Mouse (Mus musculus) midbrain, embryonic 16.5 days (tissue): ENCODE data around the gene Gm45713. TPM values are rescaled to one million over a fixed set of nuclear protein-coding genes. Genes with fewer than 3 reads are reported as not detected.
A peak's percentile ranks its signal among the peaks of the same experiment; 100 is the strongest.

Experiments
- ATAC-seq: fragments of 200-750 bp; cut with Nextera tagmentation; 2 replicates; pipeline ENCODE4 v1.8.0; 2017; ENCODE audit warnings: moderate TSS enrichment
- H3K27ac ChIP-seq: fragments of 300-500 bp; sonication (generic); 2 replicates; pipeline ENCODE4 v1.5.1; 2014; ENCODE audit warnings: mild to moderate bottlenecking, low read length, mixed read lengths
- H3K27me3 ChIP-seq: fragments of 300-500 bp; sonication (generic); 2 replicates; pipeline ENCODE4 v1.6.1; 2014; ENCODE audit warnings: low read depth, low read length, mixed read lengths; ENCODE audit not compliant: control insufficient read depth, insufficient read depth
- H3K36me3 ChIP-seq: fragments of 300-500 bp; sonication (generic); 2 replicates; pipeline ENCODE4 v1.6.1; 2014; ENCODE audit warnings: mild to moderate bottlenecking, low read length, moderate library complexity, mixed read lengths; ENCODE audit not compliant: control insufficient read depth, insufficient read depth
- H3K4me1 ChIP-seq: fragments of 300-500 bp; sonication (generic); 2 replicates; pipeline ENCODE4 v1.6.1; 2014; ENCODE audit warnings: mild to moderate bottlenecking, low read length, mixed read lengths; ENCODE audit not compliant: control insufficient read depth, insufficient read depth
- H3K4me2 ChIP-seq: fragments of 300-500 bp; sonication (generic); 2 replicates; pipeline ENCODE4 v1.6.1; 2014; ENCODE audit warnings: mild to moderate bottlenecking, low read length, mixed read lengths
- H3K4me3 ChIP-seq: fragments of 300-500 bp; sonication (generic); 2 replicates; pipeline ENCODE4 v1.5.1; 2014; ENCODE audit warnings: low read depth, mild to moderate bottlenecking, low read length, moderate library complexity, mixed read lengths
- H3K9ac ChIP-seq: fragments of 300-500 bp; sonication (generic); 2 replicates; pipeline ENCODE4 v1.6.1; 2014; ENCODE audit warnings: low read depth, low read length, mixed read lengths
- H3K9me3 ChIP-seq: fragments of 300-500 bp; sonication (generic); replicated peaks from 2 replicates; pipeline ENCODE4 v1.6.1; 2014; ENCODE audit warnings: mild to moderate bottlenecking, low read length, mixed read lengths; ENCODE audit not compliant: control insufficient read depth, poor library complexity, severe bottlenecking
- WGBS: fragments of 180-500 bp; shearing (Covaris S2); extraction: QIAGEN DNeasy Blood & Tissue Kit; methylation state at CpG from one replicate; pipeline ENCODE4 v1.1.7; 2014; 5-methylcytosine and 5-hydroxymethylcytosine counted together
- polyA plus RNA-seq: library from polyadenylated mRNA; unstranded; fragments of >200 nt; fragmentation: Nextera tagmentation; extraction: Ambion mirVana; gene quantifications from 2 replicates; pipeline ENCODE4 v1.2.1, GENCODE M21; 2015

Gene Gm45713
- polyA plus RNA-seq, 1 experiment from 2014 or later: not detected

DNA sequence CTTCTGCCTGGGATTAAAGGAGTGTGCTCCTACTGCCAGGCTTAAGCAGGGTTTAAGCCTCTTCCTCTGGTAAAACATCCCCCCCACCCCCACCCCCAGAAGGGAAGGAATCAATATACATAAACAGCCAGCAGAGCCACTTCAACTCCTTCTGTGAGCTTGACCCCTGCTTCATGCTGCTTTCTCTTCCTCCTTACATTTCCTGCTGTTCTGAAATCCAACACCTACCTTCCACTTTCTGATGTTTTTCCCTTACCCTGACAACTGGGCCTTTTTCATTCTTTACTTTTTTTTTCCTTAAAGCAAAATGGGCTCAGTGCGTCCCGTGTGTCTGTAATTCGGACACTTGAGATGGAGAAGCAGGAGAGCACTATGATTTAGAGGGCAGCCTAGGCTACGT is 14.3 kb upstream of the Gm45713 start:
- Histone ChIP-seq H3K4me2 (no peak overlapping the region), H3K9me3 (no peaks in the 10 kb centered on the region), H3K36me3 (0 out of 2 replicates have a peak, but pooled peaks cover 2% of the 10 kb centered on the region), H3K27ac (no peak overlapping the region), H3K27me3 (no peaks in the 10 kb centered on the region), H3K9ac (0 out of 2 replicates have a peak overlapping the region, but pooled peaks have one; percentile 7), H3K4me3 (no peak overlapping the region), H3K4me1 (peaks cover 11% of the 10 kb centered on the region)
- ATAC-seq: no peak
- 64% methylated on average over 4 of the region's 4 CpGs for WGBS

DNA sequence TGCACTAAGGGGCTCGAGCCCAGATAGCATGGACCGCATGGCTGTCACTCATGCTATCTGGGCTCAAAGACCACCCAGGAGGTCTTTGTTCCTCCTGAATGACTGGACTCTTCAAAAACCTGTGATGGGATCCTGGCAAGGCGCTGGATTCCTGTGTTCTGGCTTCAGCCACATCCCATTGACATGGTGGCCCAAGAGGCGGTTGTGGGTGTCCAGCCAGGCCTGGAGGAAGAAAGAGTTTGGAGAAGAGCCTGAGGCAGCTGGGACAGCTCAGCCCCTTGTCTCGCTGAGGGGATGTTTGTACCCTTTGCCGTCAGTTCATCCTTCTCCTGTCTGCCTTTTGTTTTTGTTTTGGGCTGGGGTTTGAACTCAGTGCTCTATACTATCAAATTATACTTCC is 13.5 kb upstream of the Gm45713 start:
- H3K4me1 ChIP-seq: peaks cover 6% of the 10 kb centered on the region
- H3K4me3 ChIP-seq: no peak overlapping the region
- H3K9me3 ChIP-seq: no peaks in the 10 kb centered on the region
- no peak overlapping the region for H3K27ac ChIP-seq
- no peak overlapping the region for H3K9ac ChIP-seq
- ATAC-seq: no peak
- 0 out of 2 replicates have a peak, but pooled peaks cover 2% of the 10 kb centered on the region for H3K36me3 ChIP-seq
- 26% methylated on average over 6 of the region's 6 CpGs for WGBS
- H3K4me2 ChIP-seq: no peak overlapping the region
- no peaks in the 10 kb centered on the region for H3K27me3 ChIP-seq

DNA sequence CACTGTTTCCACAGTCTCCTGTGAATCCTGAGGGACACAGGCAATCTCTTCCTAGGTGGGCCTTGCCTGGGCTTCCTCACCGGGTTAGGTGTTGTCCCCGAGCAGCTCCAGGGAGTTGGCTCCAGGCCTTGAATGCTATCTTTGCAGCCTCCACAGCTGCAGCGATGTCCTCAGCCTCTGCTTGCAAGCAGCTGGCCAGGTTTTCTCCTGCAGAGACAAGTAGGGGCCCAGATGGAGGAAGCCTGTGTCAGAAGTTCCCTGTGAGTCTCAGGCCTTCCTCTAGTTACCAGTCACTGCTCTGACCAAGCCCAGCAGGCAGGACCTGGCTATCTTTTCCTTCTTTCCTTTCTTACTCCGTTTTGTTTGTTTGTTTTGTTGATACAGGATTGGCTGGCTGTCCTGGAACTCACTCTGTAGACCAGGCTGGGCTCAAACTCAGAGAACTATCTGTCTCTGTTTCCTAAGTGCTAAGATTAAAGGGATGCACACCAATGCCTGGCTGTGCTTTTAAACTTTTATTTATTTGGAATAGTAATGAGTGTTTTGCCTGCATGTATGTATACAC is 12.6 kb upstream of the Gm45713 start:
- 69% methylated on average over 4 of the region's 4 CpGs for WGBS
- peaks cover 5% of the 10 kb centered on the region; the same call in 1 of the 2 replicates for H3K36me3 ChIP-seq
- H3K4me1 ChIP-seq: peaks cover 5% of the 10 kb centered on the region
- H3K27me3 ChIP-seq: no peaks in the 10 kb centered on the region
- no peak for ATAC-seq
- H3K9me3 ChIP-seq: no peaks in the 10 kb centered on the region
- no peak overlapping the region for H3K4me3 ChIP-seq
- H3K4me2 ChIP-seq: no peak overlapping the region
- no peak overlapping the region for H3K27ac ChIP-seq
- no peak overlapping the region for H3K9ac ChIP-seq

DNA sequence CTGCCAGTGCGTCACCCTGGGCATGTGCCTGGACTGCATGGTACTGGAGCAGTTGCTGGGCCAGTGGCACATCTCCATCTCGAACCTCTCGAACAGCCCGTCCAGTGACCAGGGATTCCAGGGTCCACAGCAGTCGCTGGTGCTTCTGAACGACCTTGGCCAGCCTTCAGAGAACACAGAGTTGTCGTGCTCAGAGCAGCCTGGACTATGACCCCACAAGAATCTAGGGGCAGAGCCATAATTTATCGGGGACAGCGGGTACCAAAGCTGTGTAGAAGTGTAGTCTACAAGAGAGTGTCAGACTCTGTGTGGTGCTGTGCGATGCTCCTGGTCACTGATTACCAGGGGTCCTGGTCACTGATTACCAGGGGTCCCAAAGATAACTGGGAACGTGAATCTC is 11.9 kb upstream of the Gm45713 start:
- Histone ChIP-seq H3K9me3 (no peaks in the 10 kb centered on the region), H3K36me3 (peaks cover 5% of the 10 kb centered on the region; the same call in 1 of the 2 replicates), H3K4me2 (no peak overlapping the region), H3K27ac (no peak overlapping the region), H3K9ac (no peak overlapping the region), H3K27me3 (no peaks in the 10 kb centered on the region), H3K4me3 (no peak overlapping the region), H3K4me1 (no peaks in the 10 kb centered on the region)
- no peak for ATAC-seq
- WGBS: 91% methylated on average over 11 of the region's 11 CpGs

DNA sequence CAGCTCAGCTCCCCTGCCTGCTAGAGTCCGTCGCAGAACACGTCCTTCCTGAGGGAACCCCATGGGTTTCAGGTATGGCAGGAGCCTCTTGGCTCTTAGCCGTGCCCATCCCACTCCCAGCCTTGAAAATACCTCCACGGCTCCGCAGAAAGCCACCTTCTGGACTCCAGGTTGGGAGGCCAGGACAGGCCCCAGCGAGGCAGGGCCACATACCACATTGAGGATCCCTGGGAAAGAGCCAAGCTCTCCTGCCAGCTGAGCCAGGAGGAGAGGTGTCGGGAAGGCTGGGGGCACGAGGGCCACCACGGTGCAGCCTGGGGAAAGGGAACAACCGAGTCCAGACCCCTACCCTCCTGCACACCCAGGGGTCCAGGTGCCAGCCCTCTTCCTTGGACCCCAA is 11.2 kb upstream of the Gm45713 start:
- Histone ChIP-seq H3K27ac (no peak overlapping the region), H3K9ac (peak overlapping the region; percentile 17; the same call in 1 of the 2 replicates), H3K4me3 (no peak overlapping the region), H3K4me2 (no peak overlapping the region), H3K27me3 (no peaks in the 10 kb centered on the region), H3K36me3 (peaks cover 8% of the 10 kb centered on the region; the same call in 1 of the 2 replicates), H3K9me3 (no peaks in the 10 kb centered on the region), H3K4me1 (no peaks in the 10 kb centered on the region)
- 95% methylated on average over 11 of the region's 11 CpGs for WGBS
- ATAC-seq: no peak

DNA sequence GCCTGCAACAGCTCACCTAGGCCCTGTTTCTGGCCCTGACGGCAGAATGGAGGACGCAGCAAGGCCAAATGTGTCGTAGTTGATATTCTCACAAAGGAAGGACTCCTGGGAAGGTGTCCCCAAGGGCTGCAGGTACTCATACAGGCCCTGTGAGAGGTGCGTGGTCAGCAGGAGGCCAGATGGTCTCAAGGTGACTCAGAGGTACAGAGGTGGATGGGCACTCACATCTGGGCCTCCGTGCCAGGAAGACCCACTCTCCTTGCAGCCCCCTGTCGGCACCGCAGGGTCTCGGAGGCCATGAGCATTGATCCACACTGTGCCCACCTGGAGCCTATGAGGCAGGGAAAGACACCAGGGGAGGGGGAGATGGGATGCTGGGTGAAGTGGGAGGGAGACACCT is 9.4 kb upstream of the Gm45713 start:
- Histone ChIP-seq H3K36me3 (peaks cover 8% of the 10 kb centered on the region; the same call in 1 of the 2 replicates), H3K9ac (no peak overlapping the region), H3K4me3 (no peak overlapping the region), H3K27me3 (no peaks in the 10 kb centered on the region), H3K9me3 (no peaks in the 10 kb centered on the region), H3K4me2 (no peak overlapping the region), H3K4me1 (no peaks in the 10 kb centered on the region), H3K27ac (no peak overlapping the region)
- no peak for ATAC-seq
- WGBS: 94% methylated on average over 8 of the region's 8 CpGs

DNA sequence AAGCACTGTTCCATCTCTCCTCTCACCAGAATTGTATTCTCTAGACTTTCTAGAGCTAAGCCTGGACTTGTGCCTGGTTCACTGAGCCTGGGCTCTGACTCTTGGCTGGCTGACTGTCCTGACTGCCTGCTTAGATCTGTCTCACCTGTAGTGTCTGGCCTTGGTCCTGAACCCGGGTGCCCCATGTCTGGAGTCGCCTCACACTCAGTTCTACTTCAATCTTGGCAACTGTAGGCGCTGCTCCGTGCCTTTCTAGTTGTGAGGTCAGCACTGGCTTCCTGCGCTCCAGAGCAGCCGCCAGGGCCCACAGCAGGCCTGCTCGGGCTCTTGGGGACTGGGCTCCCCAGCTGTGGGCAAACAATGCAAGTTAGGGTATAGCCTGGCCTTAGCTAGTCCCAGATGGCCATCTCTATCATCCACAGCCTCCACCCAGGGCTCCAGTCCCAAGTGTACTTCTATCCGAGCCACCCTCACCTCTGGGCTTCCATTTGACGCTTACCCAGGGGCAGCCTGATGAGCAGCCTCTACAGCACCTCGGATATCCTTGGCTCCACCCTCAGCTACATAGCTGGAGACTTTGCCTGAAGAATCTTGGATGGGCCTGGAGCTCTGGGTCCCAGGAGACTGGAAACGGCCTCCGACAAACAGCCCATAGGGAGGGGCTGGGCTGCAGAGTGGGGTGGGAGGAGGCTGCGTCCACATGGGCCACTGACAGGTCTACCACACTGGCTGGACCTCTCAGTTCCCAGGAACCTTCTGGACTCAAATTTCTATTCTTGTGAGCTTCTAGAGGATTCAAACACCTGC is 8.5 kb upstream of the Gm45713 start:
- Histone ChIP-seq H3K27ac (no peak overlapping the region), H3K36me3 (peaks cover 8% of the 10 kb centered on the region; the same call in 1 of the 2 replicates), H3K4me3 (no peak overlapping the region), H3K9ac (no peak overlapping the region), H3K27me3 (no peaks in the 10 kb centered on the region), H3K4me2 (no peak overlapping the region), H3K4me1 (no peaks in the 10 kb centered on the region), H3K9me3 (no peaks in the 10 kb centered on the region)
- no peak for ATAC-seq
- WGBS: 88% methylated on average over 13 of the region's 13 CpGs

DNA sequence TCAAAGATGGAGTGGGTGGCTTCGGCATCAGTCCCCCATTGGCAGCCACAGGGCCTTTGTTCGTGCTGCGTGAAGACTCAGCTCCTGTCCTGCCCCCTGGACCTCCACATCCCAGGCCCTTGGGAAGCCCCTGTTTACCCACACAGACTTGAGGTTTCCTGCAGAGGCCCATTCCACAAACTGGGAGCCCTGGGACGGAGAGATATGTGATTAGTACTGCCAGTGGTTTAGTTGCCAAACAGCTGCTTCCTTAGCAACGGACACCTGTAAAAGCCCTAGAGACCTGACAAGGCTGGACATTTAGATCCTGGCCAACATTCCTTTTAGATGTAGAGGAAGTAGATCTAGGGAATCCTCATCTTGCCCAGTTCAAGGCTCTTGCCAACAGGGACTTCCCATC is 5.9 kb upstream of the Gm45713 start:
- Histone ChIP-seq H3K4me1 (no peaks in the 10 kb centered on the region), H3K27me3 (peaks cover 7% of the 10 kb centered on the region; the same call in 1 of the 2 replicates), H3K27ac (no peak overlapping the region), H3K4me2 (no peak overlapping the region), H3K36me3 (peaks cover 8% of the 10 kb centered on the region; the same call in 1 of the 2 replicates), H3K9me3 (no peaks in the 10 kb centered on the region), H3K4me3 (no peak overlapping the region), H3K9ac (no peak overlapping the region)
- no peak for ATAC-seq
- WGBS: 88% methylated on average over 5 of the region's 5 CpGs

DNA sequence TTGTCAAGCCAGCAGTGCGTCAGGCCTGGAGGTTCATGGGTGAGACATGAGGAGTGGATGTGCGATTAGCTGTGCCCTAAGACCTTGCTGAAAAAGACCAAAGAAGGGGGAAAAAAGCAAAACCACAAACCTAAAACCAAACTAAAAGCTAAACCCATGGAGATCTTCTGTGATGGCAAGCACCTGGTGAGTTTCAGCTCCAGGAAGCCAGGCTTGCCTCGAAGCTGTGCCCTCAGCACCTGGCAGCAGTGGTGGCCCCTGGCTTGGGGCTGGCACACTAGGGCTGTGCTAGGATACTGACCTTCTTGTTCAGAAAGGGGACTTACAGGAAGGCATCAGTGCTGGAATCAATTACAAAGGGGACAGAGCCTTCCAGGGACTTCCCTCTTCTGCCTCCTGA is 5.3 kb upstream of the Gm45713 start:
- no peak for ATAC-seq
- H3K27ac ChIP-seq: no peak overlapping the region
- H3K4me3 ChIP-seq: no peak overlapping the region
- no peaks in the 10 kb centered on the region for H3K9me3 ChIP-seq
- H3K27me3 ChIP-seq: peaks cover 7% of the 10 kb centered on the region; the same call in 1 of the 2 replicates
- 91% methylated on average over 3 of the region's 3 CpGs for WGBS
- no peaks in the 10 kb centered on the region; the same call in 1 of the 2 replicates for H3K4me1 ChIP-seq
- H3K9ac ChIP-seq: no peak overlapping the region
- peaks cover 8% of the 10 kb centered on the region; the same call in 1 of the 2 replicates for H3K36me3 ChIP-seq
- no peak overlapping the region for H3K4me2 ChIP-seq
